Mouse (Mus musculus) cerebellum, adult 2 months (tissue): ENCODE results near the gene Proser2.

Experiments
- CTCF ChIP-seq: fragments of 200-500 bp; IDR thresholded peaks from 2 replicates; pipeline ENCODE4 v1.5.1; 2011; ENCODE audit warnings: low read depth, mild to moderate bottlenecking, control low read depth, low read length, moderate library complexity, borderline replicate concordance; ENCODE audit not compliant: insufficient read depth
- POLR2A ChIP-seq: fragments of 200-500 bp; IDR thresholded peaks from 2 replicates; pipeline ENCODE4 v1.6.1; 2011; ENCODE audit warnings: low read length, control low read depth, borderline replicate concordance; ENCODE audit not compliant: insufficient read depth

DNA sequence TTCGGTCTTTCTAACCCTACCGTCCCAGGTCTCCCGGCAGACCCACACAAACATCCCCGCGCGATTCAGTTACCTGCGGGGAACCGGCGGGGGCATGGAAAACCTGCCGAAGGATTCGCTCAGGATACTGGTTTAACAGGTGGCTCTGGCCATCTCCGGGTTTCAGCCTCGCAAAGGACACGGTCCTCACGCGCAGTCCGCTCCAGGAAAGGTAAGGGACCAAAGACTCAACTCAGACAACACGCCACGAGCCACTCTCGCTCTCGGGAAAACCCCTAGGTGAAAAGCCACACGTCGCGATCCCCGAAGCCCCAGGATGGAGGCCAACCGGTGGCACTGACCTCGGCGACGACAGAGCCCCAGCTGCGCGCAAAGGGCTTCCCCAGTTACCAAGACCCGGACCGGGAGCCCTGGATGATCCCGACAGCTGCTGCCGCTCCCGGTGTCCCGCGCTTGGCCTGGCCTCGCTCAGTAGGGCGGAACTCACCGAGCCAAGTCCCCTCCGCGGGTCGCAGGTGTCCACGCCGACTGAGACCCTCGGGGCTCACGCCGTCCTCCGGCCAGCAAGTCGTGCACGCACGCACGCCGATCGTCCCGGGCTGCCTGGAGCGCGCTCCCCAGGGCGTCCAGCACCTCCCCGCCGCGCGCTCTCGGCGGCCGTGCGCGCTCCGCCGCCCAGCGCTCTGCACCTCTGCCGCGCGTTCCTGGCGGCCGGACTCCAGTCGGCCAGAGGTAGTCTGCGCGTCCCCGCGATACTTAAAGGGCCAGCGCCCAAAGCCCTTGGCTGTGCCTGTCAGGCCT, at the start of gene Proser2:
- no peak for TF ChIP-seq POLR2A
- TF ChIP-seq CTCF: no peak
